Mouse (Mus musculus) heart, postnatal 0 days (tissue): ENCODE results near the gene Il10ra. TPM values are rescaled to one million over a fixed set of nuclear protein-coding genes. Genes with fewer than 3 reads are reported as not detected.

Experiments
- ATAC-seq: fragments of 200-750 bp; cut with Nextera tagmentation; 2 replicates; pipeline ENCODE4 v1.8.0; 2017; ENCODE audit warnings: low read depth, moderate number of reproducible peaks, moderate library complexity; ENCODE audit not compliant: insufficient read depth
- DNase-seq: peaks from one replicate; pipeline ENCODE4 v3.0.0-alpha.2; 2016; ENCODE audit warnings: low spot score
- H3K27ac ChIP-seq: fragments of 300-500 bp; sonication (generic); 2 replicates; pipeline ENCODE4 v1.5.1; 2014; ENCODE audit warnings: low read depth, mild to moderate bottlenecking
- H3K27me3 ChIP-seq: fragments of 300-500 bp; sonication (generic); 2 replicates; pipeline ENCODE4 v1.6.1; 2014; ENCODE audit warnings: low read length, mixed read lengths; ENCODE audit not compliant: control insufficient read depth, insufficient read depth
- H3K36me3 ChIP-seq: fragments of 300-500 bp; sonication (generic); replicated peaks from 2 replicates; pipeline ENCODE4 v1.6.1; 2014; ENCODE audit warnings: low read length, mixed read lengths; ENCODE audit not compliant: control insufficient read depth, insufficient read depth
- H3K4me1 ChIP-seq: fragments of 300-500 bp; sonication (generic); 2 replicates; pipeline ENCODE4 v1.6.1; 2014; ENCODE audit warnings: antibody characterized with exemption; ENCODE audit not compliant: control insufficient read depth, insufficient read depth
- H3K4me2 ChIP-seq: fragments of 300-500 bp; sonication (generic); 2 replicates; pipeline ENCODE4 v1.6.1; 2014; ENCODE audit warnings: low read depth, mild to moderate bottlenecking, low read length, moderate library complexity
- H3K4me3 ChIP-seq: fragments of 300-500 bp; sonication (generic); 2 replicates; pipeline ENCODE4 v1.5.1; 2014; ENCODE audit warnings: low read depth, low read length
- H3K9ac ChIP-seq: fragments of 300-500 bp; sonication (generic); replicated peaks from 2 replicates; pipeline ENCODE4 v1.6.1; 2014; ENCODE audit warnings: low read depth, low read length, mixed read lengths
- H3K9me3 ChIP-seq: fragments of 300-500 bp; sonication (generic); replicated peaks from 2 replicates; pipeline ENCODE4 v1.6.1; 2016; ENCODE audit warnings: low read length; ENCODE audit not compliant: control insufficient read depth
- CTCF ChIP-seq: IDR thresholded peaks from 2 replicates; pipeline ENCODE4 v1.5.1; 2016; ENCODE audit warnings: antibody characterized with exemption, control low read depth, low read depth
- EP300 ChIP-seq: IDR thresholded peaks from 2 replicates; pipeline ENCODE4 v1.6.1; 2016; ENCODE audit warnings: antibody characterized with exemption, low read depth
- WGBS: fragments of 180-500 bp; shearing (Covaris S2); extraction: QIAGEN DNeasy Blood & Tissue Kit; methylation state at CpG from one replicate; pipeline ENCODE4 v1.1.7; 2014; 5-methylcytosine and 5-hydroxymethylcytosine counted together
- polyA plus RNA-seq: library from polyadenylated mRNA; unstranded; fragments of >200 nt; fragmentation: Nextera tagmentation; extraction: Ambion mirVana; gene quantifications from 2 replicates; pipeline ENCODE4 v1.2.1, GENCODE M21; 2015
- total RNA-seq: library from RNA; depleted of rRNA; stranded (reverse); fragments of >200 nt; gene quantifications from 2 replicates; pipeline ENCODE4 v1.2.3, GENCODE M21; 2014; ENCODE audit warnings: low replicate concordance

The Il10ra gene
- total and polyA plus RNA-seq, 2 experiments from 2014 or later, result 0.60 to 2.5 TPM

DNA sequence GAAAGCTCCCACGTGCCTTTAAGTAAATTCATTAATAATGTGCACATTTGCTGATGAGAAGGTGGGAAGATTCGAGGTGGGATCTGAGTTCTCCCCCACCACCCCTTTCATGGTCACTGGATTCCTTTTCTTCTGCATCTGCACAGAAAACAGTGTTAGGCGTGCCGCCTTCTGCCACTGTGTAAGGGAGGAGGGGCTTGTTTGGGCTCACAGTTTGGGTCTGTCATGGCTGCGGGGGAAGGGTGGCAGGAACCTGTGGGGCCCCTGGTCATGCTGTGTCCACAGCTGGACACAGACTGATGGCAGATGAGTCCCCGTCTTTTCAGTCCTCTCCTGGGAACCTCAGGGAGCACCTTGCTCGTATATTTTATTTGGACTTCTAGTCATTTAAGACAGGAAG is 32.2 kb downstream of the Il10ra start:
- no peaks in the 10 kb centered on the region for H3K4me1 ChIP-seq
- 54% methylated on average over 7 of the region's 7 CpGs for WGBS
- H3K36me3 ChIP-seq, result no peaks in the 10 kb centered on the region
- H3K4me3 ChIP-seq, result no peak overlapping the region
- H3K9me3 ChIP-seq, result no peaks in the 10 kb centered on the region
- H3K27ac ChIP-seq, result no peak overlapping the region
- H3K4me2 ChIP-seq, result no peak overlapping the region
- H3K9ac ChIP-seq, result no peak overlapping the region
- DNase-seq (no peak), ATAC-seq (no peak)
- no peaks in the 10 kb centered on the region for H3K27me3 ChIP-seq
- no peak for TF ChIP-seq CTCF
- TF ChIP-seq EP300, result no peak

DNA sequence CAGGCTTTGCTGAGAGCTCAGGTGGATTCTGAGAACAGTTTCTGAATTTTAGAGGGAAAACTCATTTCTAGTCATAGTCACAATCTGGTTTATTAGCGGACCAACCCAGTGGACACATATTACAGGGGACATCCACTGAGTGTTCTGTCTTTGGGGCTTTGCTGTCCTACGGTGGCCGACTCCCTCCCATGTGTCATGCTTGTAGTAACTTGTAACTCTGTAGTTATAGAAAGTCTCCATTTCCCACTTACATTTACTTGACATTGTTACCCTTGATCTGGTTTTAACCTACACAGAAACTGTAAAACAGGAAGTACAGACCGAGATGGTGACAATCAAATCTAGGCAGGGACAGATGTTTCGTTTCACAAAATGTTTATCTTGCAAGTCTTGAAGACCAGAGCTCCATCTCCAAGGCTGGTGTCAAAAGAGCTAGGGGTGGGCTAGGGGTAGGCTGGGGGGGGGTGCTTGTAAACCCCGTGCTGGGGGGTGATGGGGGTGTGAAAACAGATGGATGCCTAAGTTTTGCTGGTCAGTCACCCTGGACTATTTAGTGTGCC is 33.2 kb downstream of the Il10ra start:
- ATAC-seq (no peak), DNase-seq (no peak)
- no peak overlapping the region for H3K9ac ChIP-seq
- H3K9me3 ChIP-seq, result no peaks in the 10 kb centered on the region
- no peaks in the 10 kb centered on the region for H3K36me3 ChIP-seq
- H3K27me3 ChIP-seq, result no peaks in the 10 kb centered on the region
- no peak overlapping the region for H3K4me3 ChIP-seq
- no peak overlapping the region for H3K27ac ChIP-seq
- H3K4me2 ChIP-seq, result no peak overlapping the region
- no peaks in the 10 kb centered on the region for H3K4me1 ChIP-seq
- WGBS, result 63% methylated on average over 6 of the region's 6 CpGs
- TF ChIP-seq CTCF, result no peak

DNA sequence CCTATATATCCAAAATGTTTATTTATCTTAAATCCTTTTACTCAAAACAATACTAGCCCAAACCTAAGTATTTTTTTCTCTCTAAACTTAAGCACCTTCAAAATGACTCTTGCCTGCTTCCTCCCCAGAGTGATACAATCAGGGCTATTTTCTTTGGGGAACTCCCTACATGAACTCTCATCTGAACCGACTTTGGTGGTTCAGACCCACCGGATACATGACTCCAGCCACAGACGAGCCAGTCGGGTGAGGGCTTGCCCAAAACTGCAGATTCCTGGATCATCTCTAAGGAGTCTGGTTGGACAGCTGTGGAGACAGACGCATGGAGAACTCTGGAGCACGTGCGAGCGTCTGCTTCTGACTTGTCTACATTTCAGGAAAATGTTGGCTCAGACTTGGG is 39.6 kb downstream of the Il10ra start:
- TF ChIP-seq CTCF, result no peak
- Histone ChIP-seq H3K27ac (no peak overlapping the region), H3K9me3 (no peaks in the 10 kb centered on the region), H3K4me3 (no peak overlapping the region), H3K4me2 (no peak overlapping the region), H3K4me1 (no peaks in the 10 kb centered on the region), H3K27me3 (no peaks in the 10 kb centered on the region), H3K36me3 (no peaks in the 10 kb centered on the region), H3K9ac (no peak overlapping the region)
- DNase-seq, result no peak
- 73% methylated on average over 8 of the region's 8 CpGs for WGBS
- no peak for ATAC-seq

DNA sequence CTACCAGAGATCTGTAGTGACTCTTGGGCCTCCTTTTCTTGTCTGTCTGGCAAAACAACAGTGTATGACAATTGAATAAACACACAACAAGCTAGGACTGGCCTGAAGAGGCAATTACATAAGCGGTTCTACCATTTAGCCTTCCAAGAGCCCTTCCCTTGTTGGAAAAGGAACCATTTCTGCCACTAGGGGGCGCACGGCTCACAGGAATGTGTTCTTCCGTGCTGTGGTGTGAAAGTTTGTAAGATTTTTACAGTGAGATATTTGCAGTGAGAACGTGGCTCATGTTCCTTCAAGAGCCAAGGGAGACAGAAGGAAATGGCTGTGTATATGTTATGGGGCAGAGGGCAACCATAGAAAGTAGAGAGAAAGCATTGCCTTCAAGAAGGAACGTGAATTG is 47.4 kb downstream of the Il10ra start:
- no peaks in the 10 kb centered on the region for H3K9me3 ChIP-seq
- WGBS, result 11% methylated on average over 6 of the region's 6 CpGs
- H3K27ac ChIP-seq, result no peak overlapping the region
- no peaks in the 10 kb centered on the region for H3K27me3 ChIP-seq
- H3K36me3 ChIP-seq, result no peaks in the 10 kb centered on the region
- no peaks in the 10 kb centered on the region for H3K4me1 ChIP-seq
- 0 out of 2 replicates have a peak, but pooled peaks have one; percentile 53 for ATAC-seq
- H3K9ac ChIP-seq, result no peak overlapping the region
- no peak overlapping the region for H3K4me3 ChIP-seq
- no peak overlapping the region for H3K4me2 ChIP-seq
- peak; percentile 58 for DNase-seq
- peak; percentile 95 for TF ChIP-seq CTCF
- no peak for TF ChIP-seq EP300

DNA sequence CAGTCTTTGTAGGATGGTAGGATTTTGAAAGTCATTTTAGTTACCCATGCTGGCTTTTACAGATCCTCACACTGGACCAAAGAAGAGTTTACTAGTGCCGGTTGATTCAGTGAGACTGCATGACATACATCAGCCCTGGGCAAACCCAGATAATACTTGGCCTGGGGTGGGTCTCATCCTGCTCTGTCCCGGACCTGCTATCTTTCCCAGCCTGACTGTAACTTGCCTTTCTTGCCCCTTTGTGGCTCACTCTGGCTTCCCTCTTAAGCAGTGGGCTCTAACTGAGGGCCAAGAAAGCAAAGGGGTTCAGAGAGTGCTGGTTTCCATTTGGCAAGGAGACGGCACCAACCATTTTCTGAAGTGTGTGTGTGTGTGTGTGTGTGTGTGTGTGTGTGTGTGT is 49.3 kb downstream of the Il10ra start:
- H3K4me2 ChIP-seq, result no peak overlapping the region
- no peaks in the 10 kb centered on the region for H3K36me3 ChIP-seq
- 65% methylated on average over 3 of the region's 3 CpGs for WGBS
- H3K4me1 ChIP-seq, result no peaks in the 10 kb centered on the region
- H3K9me3 ChIP-seq, result no peaks in the 10 kb centered on the region
- TF ChIP-seq CTCF, result no peak
- TF ChIP-seq EP300, result no peak
- no peaks in the 10 kb centered on the region for H3K27me3 ChIP-seq
- no peak overlapping the region for H3K9ac ChIP-seq
- no peak for ATAC-seq
- H3K4me3 ChIP-seq, result no peak overlapping the region
- H3K27ac ChIP-seq, result no peak overlapping the region
- DNase-seq, result no peak

DNA sequence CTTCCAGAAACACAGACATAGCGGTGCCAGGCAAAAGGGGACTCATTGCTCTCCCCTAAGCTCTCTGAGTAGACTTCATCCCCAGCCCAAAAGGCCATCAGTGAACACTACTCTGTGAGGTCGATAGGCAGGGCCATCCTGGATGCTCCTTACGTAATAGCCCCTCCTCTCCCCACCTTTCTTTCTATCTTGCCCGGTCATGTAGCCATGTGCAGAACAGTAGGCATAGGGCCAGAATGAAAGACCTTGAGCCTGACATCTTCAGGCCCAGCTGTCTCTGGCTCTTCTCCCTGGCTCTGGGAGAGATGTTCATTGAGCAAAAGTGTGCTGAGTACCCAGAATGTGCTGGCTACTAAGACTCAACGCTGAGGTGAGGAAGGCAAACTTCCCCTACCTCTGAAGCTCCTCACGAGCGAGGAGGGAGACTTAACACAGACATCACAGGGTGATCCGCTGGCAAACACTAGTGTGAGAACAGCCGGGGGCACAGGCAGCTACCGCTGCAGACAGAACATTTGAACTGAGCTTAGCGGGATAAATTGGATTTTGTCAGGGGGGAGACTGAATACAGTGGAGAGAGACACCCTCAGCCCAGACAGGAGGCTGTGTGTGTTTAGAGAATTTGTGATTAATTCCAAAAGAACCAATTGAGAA is 53.3 kb downstream of the Il10ra start:
- H3K4me1 ChIP-seq, result no peaks in the 10 kb centered on the region
- H3K27ac ChIP-seq, result no peak overlapping the region
- TF ChIP-seq EP300 (no peak), CTCF (no peak)
- ATAC-seq (no peak), DNase-seq (no peak)
- no peaks in the 10 kb centered on the region for H3K36me3 ChIP-seq
- no peak overlapping the region for H3K4me2 ChIP-seq
- WGBS, result 55% methylated on average over 11 of the region's 11 CpGs
- H3K4me3 ChIP-seq, result no peak overlapping the region
- H3K9me3 ChIP-seq, result no peaks in the 10 kb centered on the region
- H3K9ac ChIP-seq, result no peak overlapping the region
- H3K27me3 ChIP-seq, result no peaks in the 10 kb centered on the region
